Mouse (Mus musculus) inflammation-experienced regulatory T-cells, adult 6 months (primary cell): ENCODE data around the gene Sema4a. TPM values are rescaled to one million over a fixed set of nuclear protein-coding genes. Genes with fewer than 3 reads are reported as not detected.

Experiments used
- ATAC-seq: one replicate; pipeline ENCODE4 v1.8.0; 2017
- polyA plus RNA-seq, 3 experiments: library from polyadenylated mRNA; unstranded; fragments of 100-300 nt; shearing (Covaris generic); gene quantifications; one replicate each; pipeline ENCODE4 v1.2.1; 2017

The Sema4a gene
- polyA plus RNA-seq, result 10 to 100 TPM; 24.5 to 49.0 (median 28.3) TPM

DNA sequence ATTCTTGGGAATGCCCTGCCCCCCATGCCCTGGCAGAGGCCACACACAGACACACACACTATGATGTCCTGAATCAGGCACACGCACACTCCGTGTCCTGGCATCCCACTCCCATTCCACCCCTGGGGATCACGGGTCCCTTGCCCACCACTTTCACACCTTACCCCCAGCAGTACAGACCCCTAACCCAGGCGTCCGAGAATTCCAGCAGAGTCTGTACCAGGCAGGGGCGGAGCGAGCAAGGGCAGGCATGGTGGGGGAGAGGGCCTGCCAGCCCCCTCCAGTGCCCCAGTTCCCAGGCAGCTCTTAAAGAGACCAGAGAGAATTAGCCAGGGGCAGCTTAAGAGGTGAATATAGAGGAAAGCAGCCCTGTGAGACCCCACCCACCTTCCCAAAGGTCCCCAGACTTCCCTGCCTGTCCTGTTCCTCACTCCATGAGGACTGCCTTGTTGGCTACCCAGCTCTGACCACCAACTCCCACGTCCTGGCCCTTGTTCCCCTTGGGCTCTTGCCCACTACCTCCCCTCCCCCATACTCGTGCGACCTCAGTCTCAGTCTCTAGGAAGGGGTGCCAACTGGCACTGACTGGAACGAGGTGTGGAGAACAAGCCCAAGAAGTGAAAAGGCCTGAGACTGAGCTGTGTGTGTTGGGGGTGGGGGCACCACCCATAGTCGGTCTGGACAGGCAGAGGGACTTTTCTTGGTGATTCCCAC is at the start of gene Sema4a:
Sema4a (minus strand) TSS at position 200 of the 714 bp plus-strand sequence.
- ATAC-seq, result no peak

DNA sequence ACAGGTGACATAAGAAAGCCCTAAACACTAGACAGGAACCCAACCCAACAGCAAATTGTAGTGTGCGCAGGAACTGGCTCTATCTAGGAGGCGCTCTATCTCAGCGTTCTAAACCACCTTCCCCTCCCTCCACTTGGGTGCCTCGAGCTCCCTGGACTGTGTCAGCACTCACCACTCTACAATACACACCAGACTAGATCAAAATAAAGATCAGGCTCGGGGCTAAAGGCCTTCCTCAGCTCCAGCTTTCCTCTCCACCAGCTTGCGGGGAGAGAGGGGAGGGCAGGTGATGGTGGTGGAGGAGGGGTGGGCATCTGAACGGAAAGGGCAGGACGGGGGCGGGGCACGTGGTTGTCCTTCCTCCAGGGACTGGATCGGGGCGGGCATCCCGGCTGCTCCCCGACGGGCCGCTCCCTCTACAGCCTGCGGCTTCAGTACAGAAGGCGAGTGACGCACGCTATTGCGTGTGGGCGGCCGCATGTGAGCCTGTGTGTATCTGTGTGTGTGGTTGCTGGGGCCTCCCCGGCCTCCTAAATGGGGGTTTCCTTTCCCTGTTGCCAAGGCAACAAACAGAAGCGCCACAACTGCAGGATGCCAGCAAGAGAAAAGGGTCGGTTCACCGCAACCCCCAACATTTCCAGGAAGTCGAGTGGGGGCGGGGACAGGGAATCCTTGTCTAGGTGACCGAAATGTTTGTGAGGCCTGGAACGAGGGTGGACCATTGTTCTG is 48.9 kb upstream of the Sema4a start, which contains the start of gene Lmna:
Lmna (minus strand) TSS at position 265 of the 729 bp plus-strand sequence.
- ATAC-seq, result peak; percentile 89

DNA sequence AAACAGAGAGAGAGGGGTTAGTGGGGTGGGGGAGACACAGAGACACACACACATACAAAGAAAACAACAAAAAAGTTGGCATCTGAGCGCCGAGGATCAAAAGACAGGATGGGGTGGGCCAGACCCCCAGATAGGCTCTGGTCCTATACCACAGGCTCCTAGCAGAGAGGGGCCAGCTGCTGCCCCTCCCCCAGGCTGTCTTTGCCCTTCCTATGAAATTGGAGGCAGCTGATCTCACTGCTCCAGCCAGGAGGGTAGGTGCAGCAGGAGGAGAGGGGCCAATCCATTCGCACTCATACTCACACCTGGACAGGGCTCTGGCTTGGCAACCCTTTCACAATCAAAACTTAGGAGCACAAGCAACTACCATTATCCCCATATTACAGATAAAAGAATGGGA is 48.3 kb upstream of the Sema4a start:
- no peak for ATAC-seq

DNA sequence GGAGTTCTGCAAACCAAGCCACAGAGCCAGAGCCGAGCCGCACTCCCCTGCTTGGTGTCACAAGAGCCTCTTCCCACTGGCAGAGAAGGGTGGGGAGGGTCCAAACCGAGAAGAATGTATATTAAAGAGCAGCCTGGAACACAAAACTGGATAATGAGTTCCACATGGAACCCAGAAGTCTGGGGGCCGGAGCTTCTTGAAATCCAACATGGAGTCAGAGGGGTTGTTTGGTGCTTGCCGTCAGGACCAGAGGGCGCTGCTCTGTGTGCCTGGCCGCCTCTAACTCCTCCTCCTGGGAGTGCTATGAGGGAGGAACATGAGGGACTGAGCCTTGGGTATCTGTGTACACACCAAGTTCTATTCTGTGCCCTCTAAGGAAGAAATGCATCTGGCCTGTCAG is 44.8 kb upstream of the Sema4a start:
- no peak for ATAC-seq

DNA sequence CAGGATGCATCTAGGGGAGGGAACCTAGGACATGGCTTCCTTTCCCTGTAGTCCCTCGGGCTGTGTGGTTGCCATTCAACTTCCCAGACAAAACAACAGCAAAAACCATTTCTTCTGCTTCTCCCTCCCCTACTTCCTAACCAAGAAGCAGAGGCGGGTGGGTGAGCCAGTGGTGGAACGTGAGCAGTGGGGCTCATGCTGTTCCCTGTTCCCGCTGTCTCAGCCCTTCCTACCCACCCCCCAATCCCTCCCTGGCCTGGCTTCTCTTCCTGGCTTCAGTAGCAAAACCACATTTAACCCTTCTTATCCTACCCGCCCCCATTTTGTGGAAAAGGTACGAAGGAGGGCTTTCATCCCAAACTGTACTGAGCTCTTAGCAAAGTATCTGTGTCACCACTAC is 44.1 kb upstream of the Sema4a start:
- no peak for ATAC-seq

DNA sequence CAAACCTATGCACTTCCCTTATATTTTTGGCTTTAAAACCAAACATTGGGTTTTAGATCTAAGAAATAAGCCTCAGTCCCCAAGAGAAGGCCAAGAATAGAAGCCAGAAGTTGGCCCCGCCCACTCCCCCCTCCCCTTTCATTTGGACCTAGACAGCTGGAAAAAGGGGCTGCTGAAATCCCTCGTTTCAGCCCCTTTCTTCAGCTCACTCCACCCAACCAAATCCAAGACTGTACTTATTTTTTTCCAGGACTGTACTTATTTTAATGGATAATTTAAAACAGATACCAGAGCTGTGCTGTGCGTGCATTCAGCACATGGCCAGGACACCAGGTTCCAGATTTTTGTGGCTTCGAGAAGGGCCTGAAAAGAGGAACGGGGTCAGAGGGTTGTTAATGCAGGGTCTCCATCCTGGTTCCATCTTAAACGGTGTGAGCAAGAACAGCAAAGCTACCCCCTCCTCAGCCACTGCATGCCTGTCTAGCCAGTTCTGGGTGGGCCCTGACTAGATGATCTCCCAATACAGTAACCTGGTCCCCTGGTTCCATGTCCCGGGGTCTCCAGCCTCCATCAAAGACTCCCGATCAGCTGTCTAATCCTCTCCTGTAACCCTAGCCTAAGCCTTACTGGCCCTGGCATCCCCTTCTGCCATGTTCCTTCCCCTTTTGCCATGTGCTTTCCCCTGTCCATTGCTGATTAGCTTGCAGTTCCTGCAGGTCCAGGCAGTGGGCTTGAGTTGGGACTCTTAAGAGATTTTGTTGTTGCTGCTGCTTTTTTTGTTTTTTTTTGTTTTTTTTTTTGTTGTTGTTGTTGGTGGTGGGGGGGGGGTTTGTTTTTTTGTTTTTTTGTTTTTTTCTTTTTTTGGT is 43.1 kb upstream of the Sema4a start:
- ATAC-seq, result no peak

DNA sequence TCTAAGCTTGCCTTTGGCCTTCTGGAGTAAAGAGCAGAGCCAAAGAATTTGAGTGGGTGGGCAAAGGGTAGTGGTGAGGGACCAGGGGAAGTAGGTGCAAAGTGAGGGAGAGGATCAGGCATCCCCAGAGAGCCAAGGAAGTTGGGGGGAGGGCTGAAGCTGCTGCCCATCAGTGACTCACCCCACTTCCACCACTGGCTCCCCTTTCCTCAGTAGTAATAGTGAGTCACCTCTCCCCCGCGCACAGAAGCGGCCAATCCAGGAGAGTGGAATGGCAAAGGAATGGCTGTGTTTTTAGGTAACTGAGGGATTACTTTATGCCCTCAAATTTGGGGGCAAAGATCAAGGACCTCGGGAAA is 42.5 kb upstream of the Sema4a start:
- ATAC-seq, result no peak

DNA sequence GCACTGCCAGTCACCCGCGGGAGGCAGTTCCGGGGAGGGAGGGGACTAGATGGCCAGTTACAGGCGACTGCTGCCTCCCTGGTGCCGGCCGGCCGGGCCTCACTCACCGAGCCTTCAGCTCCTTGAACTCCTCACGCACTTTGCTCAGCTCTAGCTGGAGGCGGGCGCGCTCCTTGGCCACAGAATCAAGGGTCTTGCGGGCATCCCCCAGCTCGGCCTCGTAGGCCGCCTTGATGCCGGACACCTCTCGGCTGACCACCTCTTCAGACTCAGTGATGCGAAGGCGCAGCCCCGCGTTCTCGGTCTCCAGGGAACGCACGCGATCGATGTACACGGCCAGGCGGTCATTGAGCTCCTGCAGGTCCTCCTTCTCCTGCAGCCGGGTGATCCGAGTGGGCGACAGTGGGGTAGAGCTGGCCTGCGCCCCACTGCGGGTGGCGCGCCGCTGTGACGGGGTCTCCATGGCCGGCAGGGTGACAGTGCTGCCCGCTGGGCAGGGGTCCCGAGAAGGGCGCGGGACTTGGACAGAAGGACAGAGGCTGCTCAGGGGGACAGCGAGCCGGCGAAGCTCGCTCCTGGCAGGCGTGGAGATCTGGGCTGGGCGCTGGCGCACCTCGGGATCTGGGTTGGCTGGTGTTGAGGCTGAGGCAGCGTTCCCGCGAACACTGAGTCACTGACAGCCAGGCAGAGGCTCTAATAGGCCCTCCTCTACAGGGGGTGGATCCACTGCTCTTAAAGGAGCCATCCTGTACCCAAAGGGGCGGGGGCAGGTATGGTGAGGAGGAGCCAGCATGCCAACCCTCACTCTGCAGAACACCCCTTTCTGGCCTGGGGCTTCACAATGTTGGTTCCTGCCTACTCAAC is 41.9 kb upstream of the Sema4a start:
- peak; percentile 82 for ATAC-seq

DNA sequence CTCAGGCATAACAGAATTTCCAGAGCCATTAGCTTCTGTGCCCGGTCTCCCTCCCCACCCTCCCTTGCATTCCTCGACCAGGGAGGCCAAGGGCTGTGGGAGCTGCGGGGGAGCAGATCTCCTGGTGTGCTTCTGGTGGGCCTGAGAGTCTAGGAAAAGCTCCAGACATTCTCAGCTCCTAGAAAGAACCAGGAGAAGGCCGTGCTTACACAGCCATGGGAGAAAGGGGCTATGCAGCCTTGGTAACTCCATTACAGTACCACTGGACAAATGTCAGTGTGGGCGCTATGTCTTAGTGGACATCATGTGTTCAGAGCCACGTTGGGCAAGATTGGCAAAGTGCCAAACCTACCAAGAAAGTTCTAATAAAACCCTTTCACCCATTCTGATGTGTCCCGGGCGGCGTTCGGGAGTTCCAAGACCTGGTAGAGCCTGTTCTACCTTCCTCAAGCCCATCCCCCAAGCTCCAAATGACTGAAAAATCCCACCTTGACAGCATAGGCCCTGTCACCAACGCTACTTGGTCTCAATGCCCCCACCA is 41.1 kb upstream of the Sema4a start:
- no peak for ATAC-seq

DNA sequence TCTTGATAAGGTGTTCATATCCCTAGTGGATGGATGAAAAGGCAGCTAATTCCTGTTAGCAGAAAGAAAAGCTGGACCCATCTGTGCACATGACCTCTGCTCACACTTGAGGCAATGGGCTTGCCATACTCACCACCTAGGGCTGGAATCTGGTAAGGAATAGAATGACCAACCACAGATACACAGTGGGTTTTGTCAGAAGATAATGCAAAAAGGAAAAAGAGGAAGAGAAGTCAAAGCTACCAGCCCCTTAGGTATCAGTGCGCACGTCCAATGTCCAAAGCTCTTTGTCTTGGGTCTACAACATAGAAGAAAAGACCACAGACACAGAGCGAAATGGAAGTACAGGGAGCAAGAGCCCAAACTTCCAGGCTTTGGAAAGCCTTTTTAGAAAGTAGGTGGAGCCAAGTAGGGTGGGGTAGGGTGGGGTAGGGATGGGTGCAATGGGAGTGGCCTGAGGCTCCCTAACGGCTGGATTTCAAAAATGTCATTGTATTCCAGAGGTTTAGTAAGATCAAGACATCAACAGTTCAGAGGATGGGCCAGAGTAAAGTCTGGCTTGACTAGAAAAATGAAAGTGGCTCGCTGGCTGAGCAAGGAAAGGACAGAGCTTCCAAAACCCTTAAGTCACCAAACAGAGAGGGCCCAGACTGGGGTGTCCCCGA is 40.5 kb upstream of the Sema4a start:
- ATAC-seq, result no peak

DNA sequence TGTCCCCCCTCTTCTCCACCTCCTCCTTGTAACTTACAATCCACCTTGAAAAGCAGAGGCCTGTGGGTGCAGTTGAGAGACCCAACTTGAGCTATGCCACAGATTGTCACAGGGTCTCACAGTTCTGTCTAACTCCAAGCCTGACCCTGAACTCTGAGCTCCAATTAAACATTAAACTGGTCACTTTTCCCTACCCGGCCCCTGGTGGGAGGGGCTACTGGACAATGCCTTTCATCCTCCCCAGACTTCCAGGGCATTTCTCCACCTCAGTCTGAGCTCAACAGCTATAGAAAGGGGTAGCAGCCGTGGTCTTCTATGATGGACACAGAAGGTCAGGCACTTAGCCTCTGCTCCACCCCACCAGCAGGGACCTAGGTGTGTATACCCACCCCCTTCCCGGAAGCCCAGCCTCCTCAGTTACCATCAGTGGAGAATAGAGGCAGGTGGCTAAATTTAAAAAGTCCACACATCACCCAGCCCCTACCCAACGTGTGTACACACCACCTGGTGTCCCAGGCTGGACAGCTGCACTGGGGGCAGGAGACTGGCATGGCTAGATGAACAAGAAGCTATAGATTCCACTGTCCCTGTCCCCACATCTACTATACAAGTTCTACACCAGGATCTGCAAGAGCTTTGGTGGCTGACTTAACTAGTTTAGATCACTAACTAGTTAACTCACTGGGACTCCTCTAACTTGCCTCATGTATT is 39.8 kb upstream of the Sema4a start:
- no peak for ATAC-seq

DNA sequence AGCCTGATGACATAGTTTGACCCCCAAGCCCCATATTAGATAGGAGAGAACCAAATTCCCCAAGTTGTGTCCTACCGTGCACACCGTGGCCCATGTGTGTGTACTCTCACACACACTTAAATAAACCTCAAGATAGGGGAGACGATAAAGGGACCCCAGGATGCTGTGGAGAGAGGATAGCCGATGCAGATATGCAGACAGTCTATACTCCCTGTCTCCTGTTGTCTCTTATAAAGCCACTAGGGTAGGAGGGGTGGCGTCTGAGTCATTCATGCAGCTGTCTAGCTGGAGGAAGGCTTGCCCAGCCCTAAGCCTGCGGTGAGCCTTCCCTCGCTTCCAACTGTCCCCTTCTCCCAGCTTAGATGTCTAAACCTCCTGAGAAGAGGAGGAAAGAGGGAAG is 39.1 kb upstream of the Sema4a start:
- no peak for ATAC-seq

DNA sequence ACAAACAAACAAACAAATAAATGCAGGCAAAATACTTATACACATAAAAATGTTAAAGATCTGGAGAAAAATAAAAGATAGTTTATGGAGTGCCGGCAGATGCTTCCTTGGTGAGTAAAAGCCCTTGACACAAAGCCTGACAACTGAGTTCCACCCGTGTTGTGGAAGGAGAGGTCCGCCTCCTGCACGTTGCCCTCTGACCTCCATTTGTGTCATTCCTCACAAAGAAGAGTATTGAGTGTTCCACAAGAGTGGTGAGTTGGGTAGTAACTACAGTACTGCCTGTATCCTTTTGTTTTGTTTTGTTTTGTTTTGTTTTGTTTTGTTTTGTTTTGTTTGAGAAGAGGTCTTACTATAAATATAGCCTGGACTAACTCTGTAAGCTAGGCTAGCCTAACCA is 38.6 kb upstream of the Sema4a start:
- no peak for ATAC-seq

DNA sequence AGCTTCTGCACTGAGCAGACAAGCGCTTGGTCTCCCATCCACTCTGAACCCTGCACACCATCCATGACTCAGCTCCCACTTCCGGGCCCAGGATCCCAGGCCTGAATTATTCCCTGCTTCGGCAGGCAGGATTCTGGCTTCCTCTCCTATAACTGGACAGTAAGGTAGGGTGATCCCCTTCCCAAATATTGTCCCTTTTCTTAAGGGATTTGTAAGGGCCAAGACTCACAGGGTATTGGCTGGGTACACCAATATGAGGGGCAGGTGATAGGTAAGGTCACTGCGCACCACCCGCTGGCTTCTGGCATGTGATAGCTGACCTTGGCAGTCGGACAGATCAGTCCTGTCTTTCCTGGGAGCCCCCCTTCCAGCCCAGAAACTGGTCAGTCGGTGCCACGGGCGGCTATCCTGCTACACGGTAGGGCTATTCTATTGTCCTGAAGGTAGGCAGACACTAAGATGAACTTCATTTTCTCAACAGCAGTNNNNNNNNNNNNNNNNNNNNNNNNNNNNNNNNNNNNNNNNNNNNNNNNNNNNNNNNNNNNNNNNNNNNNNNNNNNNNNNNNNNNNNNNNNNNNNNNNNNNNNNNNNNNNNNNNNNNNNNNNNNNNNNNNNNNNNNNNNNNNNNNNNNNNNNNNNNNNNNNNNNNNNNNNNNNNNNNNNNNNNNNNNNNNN is 34.9 kb upstream of the Sema4a start:
- no peak for ATAC-seq

DNA sequence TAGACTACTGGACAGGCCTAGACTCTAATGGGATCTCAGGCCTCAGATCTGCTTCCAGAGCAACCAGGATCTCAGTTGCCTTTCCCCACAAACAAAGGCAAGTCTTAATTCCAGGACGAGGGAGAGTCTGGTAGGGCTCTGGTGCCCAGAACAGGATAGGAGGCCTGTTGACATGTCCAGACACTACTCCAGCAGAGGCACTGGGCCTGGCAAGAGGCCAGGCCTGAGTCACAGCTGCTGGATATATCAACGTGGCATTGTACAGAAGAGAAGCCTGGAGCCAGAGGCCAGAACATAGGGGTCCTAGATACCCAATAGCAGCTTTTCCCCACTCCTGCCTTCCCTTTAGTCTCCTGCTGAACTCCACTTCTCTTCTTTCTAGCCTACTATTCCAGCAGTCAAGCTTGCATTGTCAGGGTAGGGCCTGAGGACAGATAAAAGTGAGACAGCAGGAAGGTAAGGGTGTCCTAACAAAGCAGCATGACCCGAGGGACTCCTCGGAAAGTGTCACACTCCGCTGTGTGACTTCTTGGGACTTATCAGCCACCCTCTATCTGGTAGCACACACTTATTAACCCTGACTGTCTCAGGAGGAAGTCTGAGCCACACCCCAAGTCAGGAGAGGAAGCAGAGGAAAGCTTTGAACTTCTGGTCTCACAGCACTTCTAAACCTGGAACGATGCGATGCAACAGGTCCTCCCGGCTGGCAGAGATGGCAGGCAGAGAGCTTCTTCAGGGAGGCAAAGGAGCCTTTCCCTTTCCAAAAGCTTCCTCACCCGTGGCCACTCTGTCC is 34.0 kb upstream of the Sema4a start:
- ATAC-seq, result no peak

DNA sequence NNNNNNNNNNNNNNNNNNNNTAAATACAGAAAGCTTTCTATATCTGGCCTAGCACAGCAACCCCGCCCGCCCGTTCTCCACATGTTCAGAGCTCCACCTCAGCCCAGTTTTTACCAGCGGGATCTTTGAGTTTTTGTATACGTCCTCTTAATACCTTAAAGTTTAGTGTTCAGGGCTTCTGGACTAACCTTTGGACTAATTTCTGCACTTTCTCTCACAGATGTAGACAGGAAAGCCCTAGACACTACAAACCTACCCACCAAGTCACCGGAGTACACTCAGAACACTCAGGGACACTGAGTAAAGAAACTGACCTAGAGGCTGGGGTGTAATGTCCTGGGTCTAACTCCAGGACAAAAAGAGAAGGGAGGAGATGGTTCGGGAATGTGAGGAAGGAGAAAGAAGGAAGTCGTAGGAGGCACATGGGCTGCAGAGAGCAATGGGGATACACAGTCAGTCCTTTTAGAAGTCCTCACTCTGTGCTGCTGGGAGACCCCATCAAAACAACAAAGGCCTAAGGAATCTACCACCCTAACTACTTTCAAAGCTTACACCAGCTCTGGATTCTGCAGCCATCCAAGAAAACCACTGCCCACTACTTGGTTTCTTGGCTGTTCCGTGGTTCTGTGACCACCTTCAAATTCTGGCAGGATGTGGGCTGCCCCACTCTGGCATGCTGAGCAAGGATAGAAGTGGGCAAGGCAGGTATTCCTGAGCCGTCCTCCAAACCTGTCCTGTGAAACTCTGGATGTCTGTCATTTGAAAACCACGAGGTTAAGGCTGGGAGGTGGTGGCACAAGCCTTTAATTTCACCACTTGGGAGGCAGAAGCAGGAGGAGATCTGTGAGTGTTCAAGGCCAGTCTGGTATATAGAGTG is 33.0 kb upstream of the Sema4a start:
- ATAC-seq, result no peak

DNA sequence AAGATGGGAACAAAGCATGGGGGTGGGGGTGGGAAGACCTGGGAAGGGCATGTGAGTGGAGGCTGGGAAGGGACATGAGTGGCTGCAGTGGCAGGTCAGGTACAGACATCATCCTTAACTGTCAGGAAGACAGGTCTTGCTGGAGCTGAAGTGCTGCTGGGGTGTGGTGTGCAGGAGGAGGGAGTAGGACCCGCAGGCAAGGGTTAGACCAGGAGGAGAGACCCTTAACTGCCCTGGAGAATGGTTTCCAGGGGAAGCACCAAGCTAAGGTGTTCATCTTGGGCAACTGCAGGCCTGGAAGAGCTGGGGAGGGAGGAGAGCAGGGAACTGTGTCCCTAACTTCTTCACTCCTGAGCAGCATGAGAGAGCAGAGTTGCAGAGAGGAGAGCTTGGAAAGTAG is 26.4 kb upstream of the Sema4a start:
- ATAC-seq, result no peak

DNA sequence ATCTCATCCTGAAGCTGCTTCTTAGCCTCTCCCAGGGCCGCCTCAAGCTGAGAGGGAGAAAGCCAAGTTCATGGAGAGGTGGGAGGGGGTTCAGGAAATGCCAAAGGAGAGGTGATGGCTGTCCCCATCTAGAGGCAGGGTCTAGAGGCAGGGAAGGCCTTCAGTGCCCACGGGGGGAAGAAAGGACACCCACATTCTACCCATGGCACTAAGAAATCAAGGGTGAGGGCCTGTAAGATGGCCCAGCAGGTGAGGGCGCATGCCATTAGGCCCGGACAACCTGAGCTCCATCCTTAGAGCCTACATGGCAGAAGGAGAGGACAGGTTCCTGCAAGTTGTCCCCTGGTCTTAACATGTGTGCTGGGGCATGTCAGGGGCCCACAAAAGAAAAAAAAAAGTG is 25.9 kb upstream of the Sema4a start:
- no peak for ATAC-seq
